Mouse (Mus musculus): Measurements from ENCODE around the gene Olfr804.

- TF ChIP-seq CTCF (conservative IDR thresholded peaks at IDR 0.05; ENCODE audit: insufficient read depth, insufficient read length, low read depth, low read length) (no peak), POLR2A (IDR thresholded peaks at IDR 0.05; ENCODE audit: low read depth, low read length) (no peak)
Observed at GRCm38 (mm10) chr10:129702910-129703309, at the start of gene Olfr804.

Measured in kidney, adult 2 months (tissue).